In the genomic region with DNA sequence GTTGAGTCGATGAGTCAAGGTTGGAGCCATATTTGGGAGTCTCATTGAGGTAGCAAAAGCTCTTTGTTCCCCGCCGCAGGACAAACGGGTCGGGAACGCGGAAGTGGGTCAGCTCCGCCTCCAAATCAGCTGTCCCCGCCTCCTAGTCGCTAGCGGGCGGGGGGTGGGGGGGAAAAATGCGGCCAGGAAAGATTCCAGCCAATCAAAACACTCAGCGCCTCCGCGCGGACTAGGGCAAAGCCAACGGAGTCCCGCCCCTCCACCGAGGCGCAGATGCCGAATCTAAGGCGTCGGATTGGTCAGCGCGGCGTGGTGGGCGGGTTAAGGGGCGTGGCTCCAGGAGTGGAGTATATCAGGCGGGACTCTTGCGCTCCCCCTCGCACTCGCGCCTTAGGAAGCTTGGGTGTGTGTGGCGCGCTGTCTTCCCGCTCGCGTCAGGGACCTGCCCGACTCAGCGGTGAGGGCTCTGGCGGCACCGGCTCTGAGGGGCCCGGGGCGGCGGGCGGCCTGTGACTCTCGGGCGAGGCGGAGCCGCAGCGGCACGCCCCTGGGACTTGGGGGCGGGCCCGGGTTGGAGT, we compare ENCODE assay signal across 1 mouse cellular context.
TF ChIP-seq lines count a peak whose summit lies in the region.

No protein-coding gene starts in this region.

TF ChIP-seq in MEL, 35 proteins besides CTCF, POLR2A, EP300 and RAD21:
- TF ChIP-seq UBTF (IDR thresholded peaks at IDR 0.05; ENCODE audit: borderline replicate concordance, insufficient read depth, low read depth, low read length) = no peak; the same call in 1 of the 2 replicates
- TF ChIP-seq ETS1 (IDR thresholded peaks at IDR 0.05; ENCODE audit: low read depth, low read length) = 0 out of 2 replicates have a peak, but pooled peaks have one; percentile 51
- TF ChIP-seq NRF1 (IDR thresholded peaks at IDR 0.05; ENCODE audit: insufficient read depth, low read depth, low read length, poor library complexity, severe bottlenecking) = peak; percentile 50
- TF ChIP-seq TBP (IDR thresholded peaks at IDR 0.05; ENCODE audit: low read depth, low read length) = peak; percentile 98
- peak; percentile 99 for TF ChIP-seq NELFE (IDR thresholded peaks at IDR 0.05; ENCODE audit: low read depth, low read length)
- no peak for TF ChIP-seq SMC3 (IDR thresholded peaks at IDR 0.05; ENCODE audit: low read depth, low read length)
- TF ChIP-seq SIN3A (IDR thresholded peaks at IDR 0.05; ENCODE audit: low read length) = peak; percentile 69
- no peak for TF ChIP-seq GABPA (IDR thresholded peaks at IDR 0.05; ENCODE audit: low read depth, low read length)
- no peak for TF ChIP-seq MAFK (IDR thresholded peaks at IDR 0.05; ENCODE audit: borderline replicate concordance, low read depth, low read length)
- TF ChIP-seq JUND (IDR thresholded peaks at IDR 0.05; ENCODE audit: low read depth, low read length) = no peak
- TF ChIP-seq E2F4 (IDR thresholded peaks at IDR 0.05; ENCODE audit: borderline replicate concordance, low read depth, low read length) = 0 out of 2 replicates have a peak, but pooled peaks have one; percentile 10
- TF ChIP-seq CHD2 (IDR thresholded peaks at IDR 0.05; ENCODE audit: low read length) = no peak
- peak; percentile 71 for TF ChIP-seq HCFC1 (IDR thresholded peaks at IDR 0.05; ENCODE audit: low read depth, low read length)
- no peak for TF ChIP-seq ZKSCAN1 (IDR thresholded peaks at IDR 0.05; ENCODE audit: low read depth, low read length)
- peak; percentile 59 for TF ChIP-seq USF1 (IDR thresholded peaks at IDR 0.05; ENCODE audit: low read depth, low read length)
- peak; percentile 22; the same call in 1 of the 2 replicates for TF ChIP-seq MYC (IDR thresholded peaks at IDR 0.05; ENCODE audit: low read depth, low read length)
- peak; percentile 90 for TF ChIP-seq POLR2AphosphoS5 (IDR thresholded peaks at IDR 0.05; ENCODE audit: borderline replicate concordance, low read depth, low read length)
- TF ChIP-seq POLR2AphosphoS2 (IDR thresholded peaks at IDR 0.05; ENCODE audit: low read length) = peak; percentile 98
- TF ChIP-seq TAL1 (IDR thresholded peaks at IDR 0.05; ENCODE audit: low read length) = no peak
- peak; percentile 45 for TF ChIP-seq MXI1 (IDR thresholded peaks at IDR 0.05; ENCODE audit: low read depth, low read length)
- no peak for TF ChIP-seq MYB (IDR thresholded peaks at IDR 0.05; ENCODE audit: low read depth, low read length)
- TF ChIP-seq BHLHE40 (IDR thresholded peaks at IDR 0.05; ENCODE audit: borderline replicate concordance, low read depth, low read length) = no peak
- TF ChIP-seq TCF12 (IDR thresholded peaks at IDR 0.05; ENCODE audit: low read depth, low read length) = 0 out of 2 replicates have a peak, but pooled peaks have one; percentile 23
- no peak for TF ChIP-seq RCOR1 (IDR thresholded peaks at IDR 0.05; ENCODE audit: low read depth, low read length)
- no peak for TF ChIP-seq ZNF384 (IDR thresholded peaks at IDR 0.05; ENCODE audit: low read depth, low read length)
- TF ChIP-seq USF2 (IDR thresholded peaks at IDR 0.05; ENCODE audit: borderline replicate concordance in 1 of 2, insufficient read depth in 1 of 2, low read depth in 1 of 2, low read length in 2 of 2) = no peak
- no peak for TF ChIP-seq GATA1 (IDR thresholded peaks at IDR 0.05; ENCODE audit: low read depth, low read length)
- peak; percentile 83; the same call in 1 of the 2 replicates for TF ChIP-seq MAZ (IDR thresholded peaks at IDR 0.05; ENCODE audit: low read depth, low read length)
- TF ChIP-seq CHD1 (IDR thresholded peaks at IDR 0.05; ENCODE audit: low read depth, low read length) = no peak
- TF ChIP-seq KAT2A (conservative IDR thresholded peaks at IDR 0.05; ENCODE audit: low read depth, low read length) = no peak
- TF ChIP-seq ELF1 (IDR thresholded peaks at IDR 0.05; ENCODE audit: low read depth, low read length) = peak; percentile 99
- TF ChIP-seq ZC3H11A (IDR thresholded peaks at IDR 0.05; ENCODE audit: low read depth, low read length) = no peak
- TF ChIP-seq MEF2A (IDR thresholded peaks at IDR 0.05; ENCODE audit: extremely low read depth, insufficient replicate concordance, low read depth, low read length, poor library complexity, severe bottlenecking) = no peak
- TF ChIP-seq ZMIZ1 (IDR thresholded peaks at IDR 0.05; ENCODE audit: low read depth, low read length) = peak; percentile 97
- TF ChIP-seq MAX (IDR thresholded peaks at IDR 0.05; ENCODE audit: low read length) = no peak
